Comparison of ENCODE assay signal across 24 mouse cellular contexts in genomic region chr4:129509650-129510049, GRCm38 (mm10). TPM values are rescaled to one million over a fixed set of nuclear protein-coding genes. Genes with fewer than 3 reads are reported as not detected.
DNase-seq lines count a peak whose midpoint lies in the region; ATAC-seq and TF ChIP-seq lines count a peak whose summit lies in the region.
"Had no signal": no experiment of that assay in that cellular context is flagged by ENCODE, and none has a peak within 500 bp of the region (broad histone marks: within the 10 kb centered on the region; RNA-seq: fewer than 3 reads in every experiment).

No protein-coding gene starts in this region.

- no peak for TF ChIP-seq POLR2A in testis, adult 2 months (IDR thresholded peaks at IDR 0.05; ENCODE audit: control insufficient read depth, low read depth, low read length)

- H3K4me2 ChIP-seq in forebrain, embryonic 13.5 days = no peak overlapping the region
- no peak overlapping the region for H3K4me2 ChIP-seq in kidney, embryonic 15.5 days
- H3K4me2 ChIP-seq: limb, embryonic 13.5 days; liver, embryonic 13.5 days; lung, embryonic 14.5 days had no signal

- peaks cover 5% of the 10 kb centered on the region for H3K36me3 ChIP-seq in forebrain, embryonic 10.5 days (replicated peaks)
- no peaks in the 10 kb centered on the region for H3K36me3 ChIP-seq in forebrain, embryonic 13.5 days (ENCODE audit: poor library complexity, severe bottlenecking)
- H3K36me3 ChIP-seq in kidney, embryonic 15.5 days = no peaks in the 10 kb centered on the region
- no peaks in the 10 kb centered on the region for H3K36me3 ChIP-seq in testis, adult 2 months (ENCODE audit: control insufficient read depth, insufficient read depth, low read length)
- H3K36me3 ChIP-seq: limb, embryonic 13.5 days; liver, embryonic 13.5 days had no signal

- no peak overlapping the region for H3K9ac ChIP-seq in forebrain, embryonic 13.5 days
- no peak overlapping the region for H3K9ac ChIP-seq in kidney, embryonic 15.5 days
- H3K9ac ChIP-seq: forebrain, postnatal 0 days; liver, embryonic 13.5 days; lung, embryonic 14.5 days had no signal

- H3K4me1 ChIP-seq in forebrain, embryonic 10.5 days = peaks cover 46% of the 10 kb centered on the region
- H3K4me1 ChIP-seq in forebrain, embryonic 13.5 days = peaks cover 32% of the 10 kb centered on the region
- peaks cover 34% of the 10 kb centered on the region for H3K4me1 ChIP-seq in kidney, embryonic 15.5 days
- peaks cover 17% of the 10 kb centered on the region for H3K4me1 ChIP-seq in testis, adult 2 months (ENCODE audit: control insufficient read depth, insufficient read depth, low read length)

- no peaks in the 10 kb centered on the region for H3K27me3 ChIP-seq in forebrain, embryonic 10.5 days (ENCODE audit: poor library complexity, severe bottlenecking)
- H3K27me3 ChIP-seq in forebrain, embryonic 13.5 days = no peaks in the 10 kb centered on the region
- H3K27me3 ChIP-seq in kidney, embryonic 15.5 days = no peaks in the 10 kb centered on the region
- H3K27me3 ChIP-seq in testis, adult 2 months (ENCODE audit: control insufficient read depth, insufficient read depth, low read length) = no peaks in the 10 kb centered on the region
- H3K27me3 ChIP-seq: limb, embryonic 13.5 days had no signal

- 58% methylated on average over 3 of the region's 3 CpGs for WGBS in forebrain, embryonic 10.5 days
- 76% methylated on average over 3 of the region's 3 CpGs for WGBS in forebrain, embryonic 13.5 days
- 74% methylated on average over 3 of the region's 3 CpGs for WGBS in kidney, embryonic 15.5 days

- ATAC-seq in forebrain, embryonic 13.5 days = no peak
- no peak for ATAC-seq in kidney, embryonic 15.5 days (replicated peaks; ENCODE audit: low FRiP score)
- ATAC-seq: CD4-positive, CD25-positive, alpha-beta regulatory T cell, adult 4 months; forebrain, postnatal 0 days had no signal

- no peak for DNase-seq in forebrain, embryonic 10.5 days (ENCODE audit: extremely low spot score, low spot score)
- DNase-seq in kidney, postnatal 14 days = no peak
- no peak for DNase-seq in testis, postnatal 14 days (ENCODE audit: low spot score)
- no peak for DNase-seq in right cerebral cortex, postnatal 10 days (ENCODE audit: low spot score in 2 of 2)
- DNase-seq: adrenal gland, adult 2 months; cerebellum, adult 8-10 months; forebrain, postnatal 0 days; heart, postnatal 14 days; layer of hippocampus, postnatal 36 days; liver, embryonic 13.5 days; right cerebral cortex, postnatal 4 days; thymus, postnatal 14 days had no signal

- no peak for TF ChIP-seq CTCF in testis, adult 2 months (IDR thresholded peaks at IDR 0.05; ENCODE audit: control insufficient read depth, insufficient read depth, insufficient replicate concordance, low read depth, low read length)

- H3K27ac ChIP-seq in forebrain, embryonic 10.5 days = 0 out of 2 replicates have a peak overlapping the region, but pooled peaks have one; percentile 25
- no peak overlapping the region for H3K27ac ChIP-seq in forebrain, embryonic 13.5 days
- H3K27ac ChIP-seq in kidney, embryonic 15.5 days = 0 out of 2 replicates have a peak overlapping the region, but pooled peaks have one; percentile 29
- peak overlapping the region; percentile 9; the same call in 1 of the 2 replicates for H3K27ac ChIP-seq in testis, adult 2 months (ENCODE audit: control insufficient read depth, insufficient read depth, low read depth, low read length)
- H3K27ac ChIP-seq: limb, embryonic 13.5 days; liver, embryonic 13.5 days had no signal

- H3K4me3 ChIP-seq in forebrain, embryonic 10.5 days = no peak overlapping the region
- H3K4me3 ChIP-seq in forebrain, embryonic 13.5 days = no peak overlapping the region
- H3K4me3 ChIP-seq in kidney, embryonic 15.5 days (replicated peaks) = no peak overlapping the region
- H3K4me3 ChIP-seq in testis, adult 2 months (ENCODE audit: control insufficient read depth, low read depth, low read length) = no peak overlapping the region
- H3K4me3 ChIP-seq: erythroblast, embryonic 14.5 days; heart, embryonic 10.5 days; limb, embryonic 13.5 days; liver, embryonic 13.5 days had no signal

- H3K9me3 ChIP-seq in forebrain, embryonic 10.5 days = no peaks in the 10 kb centered on the region
- H3K9me3 ChIP-seq in forebrain, embryonic 13.5 days (replicated peaks) = no peaks in the 10 kb centered on the region
- H3K9me3 ChIP-seq in kidney, embryonic 15.5 days (replicated peaks) = no peaks in the 10 kb centered on the region
- H3K9me3 ChIP-seq: heart, embryonic 10.5 days; limb, embryonic 13.5 days; liver, embryonic 13.5 days had no signal

RNA-seq across cellular contexts. Expression of gene Marcksl1, which starts 3.7 kb away (rescaled TPM):
- 1,441 and 1,446 TPM in 2 replicates for polyA plus RNA-seq in forebrain, embryonic 10.5 days (2016; fragmentation: Nextera tagmentation; extraction: Ambion mirVana)
- 1,756 and 1,774 TPM in 2 replicates for polyA plus RNA-seq in forebrain, embryonic 13.5 days (2015; fragmentation: Nextera tagmentation; extraction: Ambion mirVana)
- polyA plus RNA-seq in kidney, embryonic 15.5 days (2015; fragmentation: Nextera tagmentation; extraction: Ambion mirVana) = 881 and 886 TPM in 2 replicates
- 55.6 and 69.9 TPM in 2 replicates for polyA plus RNA-seq in testis, adult 2 months (2012; rRNA removed)

RNA-seq across cellular contexts. Expression of gene Fam229a, which starts 18.7 kb away (rescaled TPM):
- polyA plus RNA-seq in forebrain, embryonic 10.5 days (2016; fragmentation: Nextera tagmentation; extraction: Ambion mirVana) = not detected in 2 replicates
- not detected in 2 replicates for polyA plus RNA-seq in forebrain, embryonic 13.5 days (2015; fragmentation: Nextera tagmentation; extraction: Ambion mirVana)
- polyA plus RNA-seq in kidney, embryonic 15.5 days (2015; fragmentation: Nextera tagmentation; extraction: Ambion mirVana) = not detected in 2 replicates
- 945 and 1,232 TPM in 2 replicates for polyA plus RNA-seq in testis, adult 2 months (2012; rRNA removed)
- polyA plus RNA-seq: CD4-positive, CD25-positive, alpha-beta regulatory T cell, adult 4 months; embryonic facial prominence, embryonic 11.5 days; heart, embryonic 10.5 days; intestine, embryonic 14.5 days; kidney, embryonic 16.5 days; limb, embryonic 13.5 days; lung, embryonic 14.5 days; stomach, embryonic 16.5 days had no signal

RNA-seq across cellular contexts. Expression of gene Tssk3, which starts 18.8 kb away (rescaled TPM):
- polyA plus RNA-seq in forebrain, embryonic 10.5 days (2016; fragmentation: Nextera tagmentation; extraction: Ambion mirVana) = not detected in 2 replicates
- polyA plus RNA-seq in forebrain, embryonic 13.5 days (2015; fragmentation: Nextera tagmentation; extraction: Ambion mirVana) = not detected in 2 replicates
- polyA plus RNA-seq in kidney, embryonic 15.5 days (2015; fragmentation: Nextera tagmentation; extraction: Ambion mirVana) = not detected in 2 replicates
- 252 and 267 TPM in 2 replicates for polyA plus RNA-seq in testis, adult 2 months (2012; rRNA removed)
- polyA plus RNA-seq: adrenal gland, adult 2 months; CD4-positive, CD25-positive, alpha-beta regulatory T cell, adult 4 months; embryonic facial prominence, embryonic 11.5 days; erythroblast, embryonic 14.5 days; heart, embryonic 10.5 days; intestine, embryonic 14.5 days; kidney, embryonic 16.5 days; limb, embryonic 13.5 days; lung, embryonic 14.5 days; stomach, embryonic 16.5 days had no signal

RNA-seq across cellular contexts. Expression of gene Hdac1, which starts 32.9 kb away (rescaled TPM):
- 294 and 319 TPM in 2 replicates for polyA plus RNA-seq in forebrain, embryonic 10.5 days (2016; fragmentation: Nextera tagmentation; extraction: Ambion mirVana)
- 189 and 191 TPM in 2 replicates for polyA plus RNA-seq in forebrain, embryonic 13.5 days (2015; fragmentation: Nextera tagmentation; extraction: Ambion mirVana)
- 264 and 274 TPM in 2 replicates for polyA plus RNA-seq in kidney, embryonic 15.5 days (2015; fragmentation: Nextera tagmentation; extraction: Ambion mirVana)
- polyA plus RNA-seq in testis, adult 2 months (2012; rRNA removed) = 123 and 132 TPM in 2 replicates

RNA-seq across cellular contexts. Expression of gene Bsdc1, which starts 48.3 kb away (rescaled TPM):
- polyA plus RNA-seq in forebrain, embryonic 10.5 days (2016; fragmentation: Nextera tagmentation; extraction: Ambion mirVana) = 18.0 and 19.5 TPM in 2 replicates
- 32.8 and 33.6 TPM in 2 replicates for polyA plus RNA-seq in forebrain, embryonic 13.5 days (2015; fragmentation: Nextera tagmentation; extraction: Ambion mirVana)
- polyA plus RNA-seq in kidney, embryonic 15.5 days (2015; fragmentation: Nextera tagmentation; extraction: Ambion mirVana) = 26.4 and 28.8 TPM in 2 replicates
- polyA plus RNA-seq in testis, adult 2 months (2012; rRNA removed) = 35.5 and 38.2 TPM in 2 replicates

Comparison
In these comparisons a context has a peak if more than half of its experiments do, and no peak if none do; other contexts are left out.
1. RNA of gene Marcksl1, which starts 3.7 kb away (polyA plus RNA-seq): 1,756 to 1,774 TPM in forebrain, embryonic 13.5 days, 1,441 to 1,446 TPM in forebrain, embryonic 10.5 days and 881 to 886 TPM in kidney, embryonic 15.5 days; 55.6 to 69.9 TPM in testis, adult 2 months; every median in the first group is over 10 times any median in the second.
2. RNA of gene Fam229a, which starts 18.7 kb away (polyA plus RNA-seq): 945 to 1,232 TPM in testis, adult 2 months; not detected in kidney, embryonic 15.5 days, not detected in forebrain, embryonic 13.5 days and not detected in forebrain, embryonic 10.5 days; every median in the first group is over 100 times any median in the second.
3. RNA of gene Tssk3, which starts 18.8 kb away (polyA plus RNA-seq): 252 to 267 TPM in testis, adult 2 months; not detected in forebrain, embryonic 13.5 days, not detected in kidney, embryonic 15.5 days and not detected in forebrain, embryonic 10.5 days; every median in the first group is over 100 times any median in the second.